Mouse (Mus musculus) heart, postnatal 0 days (tissue): ENCODE data around the gene Ksr2.

ENCODE experiments used
- CTCF ChIP-seq: IDR thresholded peaks from 2 replicates; pipeline ENCODE4 v1.5.1; 2016; ENCODE audit warnings: antibody characterized with exemption, control low read depth, low read depth
- EP300 ChIP-seq: IDR thresholded peaks from 2 replicates; pipeline ENCODE4 v1.6.1; 2016; ENCODE audit warnings: antibody characterized with exemption, low read depth

GRCm38 (mm10) chr5:117399281-117399680 lies 14.5 kb upstream of the Ksr2 start:
- TF ChIP-seq CTCF, result no peak
- TF ChIP-seq EP300, result no peak
